8 mouse cellular contexts compared by ENCODE assay signal in genomic region chr4:44557815-44558563, GRCm38 (mm10).
DNase-seq lines count a peak whose midpoint lies in the region; ATAC-seq lines count a peak whose summit lies in the region.

No protein-coding gene starts in this region.

- H3K4me2 ChIP-seq in intestine, embryonic 16.5 days (ENCODE audit: low read depth, low read length) = peak overlapping the region; percentile 62
- H3K4me2 ChIP-seq in limb, embryonic 15.5 days = peak overlapping the region; percentile 78
- H3K4me2 ChIP-seq in neural tube, embryonic 11.5 days (ENCODE audit: low read depth) = peak overlapping the region; percentile 86

- peak; percentile 20 to 28 for DNase-seq in spleen, postnatal 36 days (ENCODE audit: low spot score in 2 of 2)
- DNase-seq in spleen, postnatal 14 days (ENCODE audit: low spot score in 2 of 2) = no peak
- DNase-seq in cerebellum, adult 8-10 months = peak; percentile 52
- peak; percentile 84 for DNase-seq in forelimb bud, embryonic 11.5 days (ENCODE audit: low read depth, low spot score)
- peak; percentile 85 for DNase-seq in neural tube, embryonic 11.5 days (ENCODE audit: low spot score)

- H3K9ac ChIP-seq in intestine, embryonic 16.5 days (ENCODE audit: low read depth, low read length) = peak overlapping the region; percentile 60
- H3K9ac ChIP-seq in limb, embryonic 15.5 days = peak overlapping the region; percentile 35; the same call in 1 of the 2 replicates
- H3K9ac ChIP-seq in neural tube, embryonic 11.5 days (ENCODE audit: low read length) = peak overlapping the region; percentile 63

- no peaks in the 10 kb centered on the region for H3K9me3 ChIP-seq in intestine, embryonic 16.5 days (ENCODE audit: control insufficient read depth, low read length)
- no peaks in the 10 kb centered on the region for H3K9me3 ChIP-seq in limb, embryonic 15.5 days
- H3K9me3 ChIP-seq in neural tube, embryonic 11.5 days (ENCODE audit: control insufficient read depth, low read length) = no peaks in the 10 kb centered on the region

- no peaks in the 10 kb centered on the region for H3K36me3 ChIP-seq in intestine, embryonic 16.5 days (ENCODE audit: control insufficient read depth, insufficient read depth, low read length)
- H3K36me3 ChIP-seq in limb, embryonic 15.5 days = no peaks in the 10 kb centered on the region
- no peaks in the 10 kb centered on the region for H3K36me3 ChIP-seq in neural tube, embryonic 11.5 days (ENCODE audit: control insufficient read depth, insufficient read depth, low read length)

- H3K27me3 ChIP-seq in intestine, embryonic 16.5 days (replicated peaks; ENCODE audit: control insufficient read depth, insufficient read depth, low read length) = 0 out of 2 replicates have a peak, but pooled peaks cover 5% of the 10 kb centered on the region
- H3K27me3 ChIP-seq in limb, embryonic 15.5 days = peaks cover 46% of the 10 kb centered on the region
- H3K27me3 ChIP-seq in neural tube, embryonic 11.5 days (ENCODE audit: control insufficient read depth, insufficient read depth, low read length) = 0 out of 2 replicates have a peak, but pooled peaks cover 3% of the 10 kb centered on the region

- peak overlapping the region; percentile 40 for H3K4me3 ChIP-seq in intestine, embryonic 16.5 days (ENCODE audit: low read length)
- H3K4me3 ChIP-seq in limb, embryonic 15.5 days = peak overlapping the region; percentile 37
- peak overlapping the region; percentile 34 for H3K4me3 ChIP-seq in neural tube, embryonic 11.5 days (ENCODE audit: low read depth, low read length)

- peaks cover 5% of the 10 kb centered on the region; the same call in 1 of the 2 replicates for H3K4me1 ChIP-seq in intestine, embryonic 16.5 days (ENCODE audit: control insufficient read depth, insufficient read depth, low read length)
- peaks cover 13% of the 10 kb centered on the region for H3K4me1 ChIP-seq in limb, embryonic 15.5 days
- H3K4me1 ChIP-seq in neural tube, embryonic 11.5 days (ENCODE audit: control insufficient read depth, insufficient read depth, low read length) = peaks cover 15% of the 10 kb centered on the region; the same call in 1 of the 2 replicates

- WGBS in intestine, embryonic 16.5 days = 3% methylated on average over 36 of the region's 36 CpGs
- 2% methylated on average over 36 of the region's 36 CpGs for WGBS in limb, embryonic 15.5 days
- WGBS in neural tube, embryonic 11.5 days = under 1% methylated on average over 36 of the region's 36 CpGs

- no peak for ATAC-seq in intestine, embryonic 16.5 days
- no peak for ATAC-seq in limb, embryonic 15.5 days (ENCODE audit: insufficient number of reproducible peaks, low FRiP score, low TSS enrichment, low read depth)
- ATAC-seq in neural tube, embryonic 11.5 days (ENCODE audit: insufficient read depth, low FRiP score, low TSS enrichment) = peak; percentile 86
- no peak for ATAC-seq in megakaryocyte, adult 5-6 weeks (ENCODE audit: poor library complexity, severe bottlenecking)

- no peak overlapping the region for H3K27ac ChIP-seq in intestine, embryonic 16.5 days (ENCODE audit: low read length)
- H3K27ac ChIP-seq in limb, embryonic 15.5 days = no peak overlapping the region
- peak overlapping the region; percentile 86 for H3K27ac ChIP-seq in neural tube, embryonic 11.5 days (ENCODE audit: low read depth, low read length)

Comparison
In these comparisons a context has a peak if more than half of its experiments do, and no peak if none do; other contexts are left out.
1. DNase-seq: peak in spleen, postnatal 36 days (2 of 2), cerebellum, adult 8-10 months (single experiment), forelimb bud, embryonic 11.5 days (single experiment) and neural tube, embryonic 11.5 days (single experiment); none in spleen, postnatal 14 days (0 of 2).
2. Peak in every context shown above with its lines, with median percentiles within 50 percentile points of each other: H3K4me2 ChIP-seq, H3K4me3 ChIP-seq and H3K9ac ChIP-seq.